Mouse (Mus musculus): ENCODE data around the gene Eefsec.

The Eefsec gene

GRCm38 (mm10) chr6:88412604-88413003 lies 33.7 kb downstream of the Eefsec start:
- DNase-seq: no peak

GRCm38 (mm10) chr6:88409492-88409891 lies 36.8 kb downstream of the Eefsec start:
- no peak for DNase-seq

GRCm38 (mm10) chr6:88400451-88400850 lies 45.9 kb downstream of the Eefsec start:
- DNase-seq: no peak

GRCm38 (mm10) chr6:88397985-88398384 lies 48.4 kb downstream of the Eefsec start:
- no peak for DNase-seq

GRCm38 (mm10) chr6:88388946-88389345 lies 57.4 kb downstream of the Eefsec start:
- DNase-seq: peak; percentile 25

- no peak for DNase-seq
Observed at GRCm38 (mm10) chr6:88387836-88388724, 58.3 kb downstream of the Eefsec start.

GRCm38 (mm10) chr6:88384420-88385053 lies 61.8 kb downstream of the Eefsec start:
- DNase-seq: no peak

- no peak for DNase-seq
Observed at GRCm38 (mm10) chr6:88383734-88384133, 62.6 kb downstream of the Eefsec start.

GRCm38 (mm10) chr6:88379756-88380155 lies 66.6 kb downstream of the Eefsec start:
- DNase-seq: no peak

- peak; percentile 23 for DNase-seq
Observed at GRCm38 (mm10) chr6:88378829-88379228, 67.5 kb downstream of the Eefsec start.

GRCm38 (mm10) chr6:88374247-88374646 lies 72.1 kb downstream of the Eefsec start:
- peak; percentile 9 for DNase-seq

GRCm38 (mm10) chr6:88369851-88370635 lies 76.3 kb downstream of the Eefsec start:
- DNase-seq: peak; percentile 62

GRCm38 (mm10) chr6:88363475-88364012 lies 82.8 kb downstream of the Eefsec start:
- no peak for DNase-seq

- DNase-seq: no peak
Observed at GRCm38 (mm10) chr6:88361096-88361495, 85.2 kb downstream of the Eefsec start.

- no peak for DNase-seq
Observed at GRCm38 (mm10) chr6:88358210-88358609, 88.1 kb downstream of the Eefsec start.

GRCm38 (mm10) chr6:88355866-88356265 lies 90.5 kb downstream of the Eefsec start:
- DNase-seq: no peak

- DNase-seq: no peak
Observed at GRCm38 (mm10) chr6:88352541-88352940, 93.8 kb downstream of the Eefsec start.

- DNase-seq: no peak
Observed at GRCm38 (mm10) chr6:88346776-88347175, 99.6 kb downstream of the Eefsec start.

- DNase-seq: no peak
Observed at GRCm38 (mm10) chr6:88345311-88345710, 101.0 kb downstream of the Eefsec start.

GRCm38 (mm10) chr6:88343485-88344450 lies 102.6 kb downstream of the Eefsec start:
- DNase-seq: peak; percentile 84

- no peak for DNase-seq
Observed at GRCm38 (mm10) chr6:88342965-88343364, 103.4 kb downstream of the Eefsec start.

GRCm38 (mm10) chr6:88341182-88341581 lies 105.2 kb downstream of the Eefsec start:
- DNase-seq: no peak

Data from lung, postnatal 14 days (tissue).